ENCODE assay signal across 8 mouse cellular contexts in genomic region chr10:67636569-67636968, GRCm38 (mm10).
A peak's percentile ranks its signal among the peaks of the same experiment; 100 is the strongest.
DNase-seq lines count a peak whose midpoint lies in the region; ATAC-seq and TF ChIP-seq lines count a peak whose summit lies in the region.

No protein-coding gene starts in this region.

- no peaks in the 10 kb centered on the region for H3K36me3 ChIP-seq in embryonic facial prominence, embryonic 11.5 days (replicated peaks; ENCODE audit: control insufficient read depth, insufficient read depth, low read depth, low read length)
- H3K36me3 ChIP-seq in hindbrain, embryonic 15.5 days: no peaks in the 10 kb centered on the region
- no peaks in the 10 kb centered on the region for H3K36me3 ChIP-seq in liver, postnatal 0 days (replicated peaks; ENCODE audit: insufficient read depth, low read length)
- no peaks in the 10 kb centered on the region for H3K36me3 ChIP-seq in neural tube, embryonic 13.5 days

- no peak overlapping the region for H3K4me3 ChIP-seq in embryonic facial prominence, embryonic 11.5 days (ENCODE audit: low read depth, low read length)
- no peak overlapping the region for H3K4me3 ChIP-seq in hindbrain, embryonic 15.5 days
- 0 out of 2 replicates have a peak overlapping the region, but pooled peaks have one; percentile 5 for H3K4me3 ChIP-seq in liver, postnatal 0 days (ENCODE audit: low read depth, low read length)
- 0 out of 2 replicates have a peak overlapping the region, but pooled peaks have one; percentile 8 for H3K4me3 ChIP-seq in neural tube, embryonic 13.5 days

- peak overlapping the region; percentile 31 for H3K4me2 ChIP-seq in embryonic facial prominence, embryonic 11.5 days (ENCODE audit: low read depth, low read length)
- peak overlapping the region; percentile 42 for H3K4me2 ChIP-seq in hindbrain, embryonic 15.5 days
- H3K4me2 ChIP-seq in liver, postnatal 0 days (ENCODE audit: low read depth, low read length): peak overlapping the region; percentile 57
- peak overlapping the region; percentile 46 for H3K4me2 ChIP-seq in neural tube, embryonic 13.5 days

- ATAC-seq in embryonic facial prominence, embryonic 11.5 days (replicated peaks; ENCODE audit: insufficient number of reproducible peaks, low FRiP score, low TSS enrichment, low read depth): 0 out of 2 replicates have a peak, but pooled peaks have one; percentile 18
- ATAC-seq in hindbrain, embryonic 15.5 days (ENCODE audit: low FRiP score, low read depth): no peak
- no peak for ATAC-seq in liver, postnatal 0 days
- no peak for ATAC-seq in neural tube, embryonic 13.5 days (ENCODE audit: low read depth)

- intact Hi-C loops in left cerebral cortex, postnatal 36 days (cut with DNase I): no loop called here

- H3K27me3 ChIP-seq in embryonic facial prominence, embryonic 11.5 days (ENCODE audit: control insufficient read depth, insufficient read depth, low read length): no peaks in the 10 kb centered on the region
- peaks cover 5% of the 10 kb centered on the region; the same call in 1 of the 2 replicates for H3K27me3 ChIP-seq in hindbrain, embryonic 15.5 days
- no peaks in the 10 kb centered on the region for H3K27me3 ChIP-seq in liver, postnatal 0 days (ENCODE audit: insufficient read depth, low read length)
- H3K27me3 ChIP-seq in neural tube, embryonic 13.5 days: 0 out of 2 replicates have a peak, but pooled peaks cover 5% of the 10 kb centered on the region

- DNase-seq in gastrocnemius, postnatal 10 days: peak; percentile 16
- DNase-seq in gastrocnemius, adult 18-20 months (ENCODE audit: low spot score): no peak
- DNase-seq in embryonic facial prominence, embryonic 11.5 days (ENCODE audit: low spot score): peak; percentile 72
- DNase-seq in liver, postnatal 0 days: peak; percentile 61
- DNase-seq in layer of hippocampus, adult 9-11 months: no peak
- DNase-seq in left cerebral cortex, postnatal 36 days (ENCODE audit: low spot score in 2 of 2): no peak

- no peak for TF ChIP-seq EP300 in liver, postnatal 0 days (IDR thresholded peaks at IDR 0.05; ENCODE audit: low read depth)

- no peak for TF ChIP-seq CTCF in liver, postnatal 0 days (IDR thresholded peaks at IDR 0.05; ENCODE audit: low read depth)

- no peak overlapping the region for H3K27ac ChIP-seq in embryonic facial prominence, embryonic 11.5 days (replicated peaks; ENCODE audit: low read depth, low read length)
- H3K27ac ChIP-seq in hindbrain, embryonic 15.5 days (replicated peaks): no peak overlapping the region
- H3K27ac ChIP-seq in liver, postnatal 0 days (ENCODE audit: low read depth): no peak overlapping the region
- H3K27ac ChIP-seq in neural tube, embryonic 13.5 days (replicated peaks): no peak overlapping the region

- no peaks in the 10 kb centered on the region for H3K9me3 ChIP-seq in embryonic facial prominence, embryonic 11.5 days (replicated peaks; ENCODE audit: control insufficient read depth, low read length)
- no peaks in the 10 kb centered on the region for H3K9me3 ChIP-seq in hindbrain, embryonic 15.5 days
- no peaks in the 10 kb centered on the region for H3K9me3 ChIP-seq in liver, postnatal 0 days (ENCODE audit: low read length)
- H3K9me3 ChIP-seq in neural tube, embryonic 13.5 days: no peaks in the 10 kb centered on the region

- no peaks in the 10 kb centered on the region for H3K4me1 ChIP-seq in embryonic facial prominence, embryonic 11.5 days (ENCODE audit: control insufficient read depth, insufficient read depth, low read length)
- peaks cover 5% of the 10 kb centered on the region; the same call in 1 of the 2 replicates for H3K4me1 ChIP-seq in hindbrain, embryonic 15.5 days (replicated peaks)
- H3K4me1 ChIP-seq in liver, postnatal 0 days (ENCODE audit: insufficient read depth): peaks cover 3% of the 10 kb centered on the region; the same call in 1 of the 2 replicates
- peaks cover 9% of the 10 kb centered on the region; the same call in 1 of the 2 replicates for H3K4me1 ChIP-seq in neural tube, embryonic 13.5 days (replicated peaks)

- no peak overlapping the region for H3K9ac ChIP-seq in embryonic facial prominence, embryonic 11.5 days (replicated peaks; ENCODE audit: low read length)
- no peak overlapping the region for H3K9ac ChIP-seq in hindbrain, embryonic 15.5 days
- H3K9ac ChIP-seq in liver, postnatal 0 days (replicated peaks): no peak overlapping the region
- no peak overlapping the region for H3K9ac ChIP-seq in neural tube, embryonic 13.5 days

- 2% methylated on average over 13 of the region's 13 CpGs for WGBS in embryonic facial prominence, embryonic 11.5 days
- 3% methylated on average over 13 of the region's 13 CpGs for WGBS in hindbrain, embryonic 15.5 days
- 4% methylated on average over 13 of the region's 13 CpGs for WGBS in liver, postnatal 0 days (ENCODE audit: insufficient replicate concordance)
- WGBS in neural tube, embryonic 13.5 days: 3% methylated on average over 13 of the region's 13 CpGs

Comparison
In these comparisons a context has a peak if more than half of its experiments do, and no peak if none do; other contexts are left out.
1. DNase-seq: peak in gastrocnemius, postnatal 10 days (single experiment), embryonic facial prominence, embryonic 11.5 days (single experiment) and liver, postnatal 0 days (single experiment); none in gastrocnemius, adult 18-20 months (single experiment), layer of hippocampus, adult 9-11 months (single experiment) and left cerebral cortex, postnatal 36 days (0 of 2).
2. H3K4me3 ChIP-seq: peak in liver, postnatal 0 days (single experiment) and neural tube, embryonic 13.5 days (single experiment); none in embryonic facial prominence, embryonic 11.5 days (single experiment) and hindbrain, embryonic 15.5 days (single experiment).
3. Peak in every context shown above with its lines, with median percentiles within 50 percentile points of each other: H3K4me2 ChIP-seq.